Mouse (Mus musculus) kidney, embryonic 16.5 days (tissue): ENCODE measurements around the gene Mmp15. TPM values are rescaled to one million over a fixed set of nuclear protein-coding genes. Genes with fewer than 3 reads are reported as not detected.

Experiments used
- ATAC-seq: fragments of 200-750 bp; cut with Nextera tagmentation; 2 replicates; pipeline ENCODE4 v1.8.0; 2017; ENCODE audit warnings: moderate TSS enrichment; ENCODE audit not compliant: low FRiP score, low TSS enrichment
- H3K27ac ChIP-seq: fragments of 300-500 bp; sonication (generic); 2 replicates; pipeline ENCODE4 v1.5.1; 2014; ENCODE audit warnings: low read length
- H3K27me3 ChIP-seq: fragments of 300-500 bp; sonication (generic); 2 replicates; pipeline ENCODE4 v1.6.1; 2014; ENCODE audit warnings: low read length, control low read depth, mixed read lengths; ENCODE audit not compliant: insufficient read depth
- H3K36me3 ChIP-seq: fragments of 300-500 bp; sonication (generic); 2 replicates; pipeline ENCODE4 v1.6.1; 2014; ENCODE audit warnings: low read length, control low read depth, mixed read lengths; ENCODE audit not compliant: insufficient read depth
- H3K4me1 ChIP-seq: fragments of 300-500 bp; sonication (generic); 2 replicates; pipeline ENCODE4 v1.6.1; 2014; ENCODE audit warnings: low read length, control low read depth, mixed read lengths; ENCODE audit not compliant: insufficient read depth
- H3K4me2 ChIP-seq: fragments of 300-500 bp; sonication (generic); replicated peaks from 2 replicates; pipeline ENCODE4 v1.6.1; 2014; ENCODE audit warnings: low read depth, low read length
- H3K4me3 ChIP-seq: fragments of 300-500 bp; sonication (generic); 2 replicates; pipeline ENCODE4 v1.5.1; 2014; ENCODE audit warnings: mild to moderate bottlenecking, low read length
- H3K9ac ChIP-seq: fragments of 300-500 bp; sonication (generic); replicated peaks from 2 replicates; pipeline ENCODE4 v1.6.1; 2014; ENCODE audit warnings: low read length
- H3K9me3 ChIP-seq: fragments of 300-500 bp; sonication (generic); 2 replicates; pipeline ENCODE4 v1.6.1; 2016; ENCODE audit warnings: low read length, control low read depth
- WGBS: fragments of 180-500 bp; shearing (Covaris S2); extraction: QIAGEN DNeasy Blood & Tissue Kit; methylation state at CpG from one replicate; pipeline ENCODE4 v1.1.7; 2014; 5-methylcytosine and 5-hydroxymethylcytosine counted together
- polyA plus RNA-seq: library from polyadenylated mRNA; unstranded; fragments of >200 nt; fragmentation: Nextera tagmentation; extraction: Ambion mirVana; gene quantifications from 2 replicates; pipeline ENCODE4 v1.2.1, GENCODE M21; 2015

The Mmp15 gene
- polyA plus RNA-seq, 1 experiment from 2014 or later = 9.4 TPM

DNA sequence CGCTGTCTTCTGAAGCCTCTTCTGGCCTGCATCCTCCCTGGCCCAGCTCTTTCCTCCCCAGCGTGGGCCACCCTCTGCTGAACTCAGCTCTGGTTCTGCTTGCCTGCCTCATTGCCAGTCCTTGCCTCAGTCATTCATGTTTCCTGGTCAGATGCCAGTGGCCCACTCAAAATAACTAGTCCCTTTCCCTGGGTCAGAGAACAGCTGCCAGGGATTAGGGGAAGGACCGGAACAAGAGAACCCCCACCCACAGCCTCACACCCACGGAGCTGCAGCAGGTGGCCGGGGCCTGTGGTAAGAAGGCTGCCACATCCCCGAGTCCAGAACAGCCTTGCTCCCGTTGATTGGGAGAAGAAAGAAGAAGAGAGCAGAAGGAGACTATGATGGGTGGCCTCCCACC, 49.0 kb downstream of the Mmp15 start:
- H3K4me2 ChIP-seq = no peak overlapping the region
- no peaks in the 10 kb centered on the region for H3K9me3 ChIP-seq
- H3K4me1 ChIP-seq = 0 out of 2 replicates have a peak, but pooled peaks cover 8% of the 10 kb centered on the region
- no peak overlapping the region for H3K27ac ChIP-seq
- WGBS = 75% methylated on average over 7 of the region's 7 CpGs
- no peak overlapping the region for H3K4me3 ChIP-seq
- H3K9ac ChIP-seq = no peak overlapping the region
- no peaks in the 10 kb centered on the region for H3K27me3 ChIP-seq
- H3K36me3 ChIP-seq = no peaks in the 10 kb centered on the region
- no peak for ATAC-seq

DNA sequence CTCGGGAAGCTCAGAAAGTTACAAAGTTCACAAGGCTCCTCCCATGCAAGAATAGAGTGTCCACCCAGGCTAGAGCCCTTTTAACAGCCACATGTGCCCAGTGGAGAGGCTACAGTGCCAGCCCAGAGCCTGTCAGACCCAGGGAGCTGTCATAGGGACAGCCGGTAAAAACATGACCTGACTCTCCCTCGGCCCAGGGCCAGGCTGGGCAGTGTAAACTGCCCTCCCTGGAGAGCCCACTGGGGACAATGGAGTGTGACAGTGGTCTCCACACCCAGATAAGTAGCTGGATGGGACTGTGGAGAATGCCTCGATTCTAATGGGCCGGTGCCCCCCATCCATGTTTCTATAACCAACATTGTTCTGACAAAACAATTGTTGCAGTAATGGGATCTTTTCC, 57.5 kb downstream of the Mmp15 start:
- no peak overlapping the region for H3K4me2 ChIP-seq
- peaks cover 5% of the 10 kb centered on the region; the same call in 1 of the 2 replicates for H3K4me1 ChIP-seq
- H3K27me3 ChIP-seq = no peaks in the 10 kb centered on the region
- H3K4me3 ChIP-seq = no peak overlapping the region
- 54% methylated on average over 5 of the region's 5 CpGs for WGBS
- H3K9ac ChIP-seq = no peak overlapping the region
- no peaks in the 10 kb centered on the region for H3K9me3 ChIP-seq
- H3K27ac ChIP-seq = no peak overlapping the region
- ATAC-seq = 0 out of 2 replicates have a peak, but pooled peaks have one; percentile 46
- no peaks in the 10 kb centered on the region for H3K36me3 ChIP-seq

DNA sequence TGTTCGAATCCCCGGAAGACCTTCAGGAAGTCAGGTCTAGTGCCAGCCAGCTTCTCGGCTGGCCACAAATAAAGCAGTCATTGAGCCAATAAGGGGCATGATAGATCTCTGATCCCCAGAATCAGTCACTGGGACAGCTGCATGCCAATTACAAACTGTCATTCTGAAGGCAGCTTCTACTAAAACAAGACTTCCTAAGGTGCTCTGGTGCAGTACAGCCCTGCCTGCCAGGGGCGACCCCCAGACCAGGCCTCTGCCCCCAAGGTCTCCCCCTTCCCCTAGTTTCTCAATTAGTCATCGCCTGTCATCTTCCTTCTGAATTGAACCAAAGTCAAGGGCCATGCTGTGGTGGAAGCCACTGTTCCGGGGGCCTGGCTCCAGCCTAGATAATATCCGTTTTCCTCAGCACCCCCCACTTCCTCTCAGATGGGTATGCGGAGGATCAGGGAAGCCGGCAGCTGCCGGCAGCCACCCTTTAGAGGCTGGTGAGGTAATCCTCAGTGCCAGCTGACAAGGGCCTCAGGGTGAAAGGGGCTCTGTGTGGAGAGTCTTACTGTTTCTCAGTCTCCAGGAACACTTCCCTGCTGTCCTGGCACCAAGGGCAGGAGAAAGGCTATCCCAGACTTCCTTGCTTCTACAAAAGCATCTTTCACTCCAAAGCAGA, 59.4 kb downstream of the Mmp15 start:
- no peak overlapping the region for H3K4me2 ChIP-seq
- H3K36me3 ChIP-seq = no peaks in the 10 kb centered on the region
- no peak overlapping the region for H3K4me3 ChIP-seq
- H3K9ac ChIP-seq = no peak overlapping the region
- H3K9me3 ChIP-seq = no peaks in the 10 kb centered on the region
- 48% methylated on average over 10 of the region's 10 CpGs for WGBS
- ATAC-seq = no peak
- H3K27ac ChIP-seq = peak overlapping the region; percentile 9; the same call in 1 of the 2 replicates
- H3K4me1 ChIP-seq = peaks cover 5% of the 10 kb centered on the region; the same call in 1 of the 2 replicates
- no peaks in the 10 kb centered on the region for H3K27me3 ChIP-seq

DNA sequence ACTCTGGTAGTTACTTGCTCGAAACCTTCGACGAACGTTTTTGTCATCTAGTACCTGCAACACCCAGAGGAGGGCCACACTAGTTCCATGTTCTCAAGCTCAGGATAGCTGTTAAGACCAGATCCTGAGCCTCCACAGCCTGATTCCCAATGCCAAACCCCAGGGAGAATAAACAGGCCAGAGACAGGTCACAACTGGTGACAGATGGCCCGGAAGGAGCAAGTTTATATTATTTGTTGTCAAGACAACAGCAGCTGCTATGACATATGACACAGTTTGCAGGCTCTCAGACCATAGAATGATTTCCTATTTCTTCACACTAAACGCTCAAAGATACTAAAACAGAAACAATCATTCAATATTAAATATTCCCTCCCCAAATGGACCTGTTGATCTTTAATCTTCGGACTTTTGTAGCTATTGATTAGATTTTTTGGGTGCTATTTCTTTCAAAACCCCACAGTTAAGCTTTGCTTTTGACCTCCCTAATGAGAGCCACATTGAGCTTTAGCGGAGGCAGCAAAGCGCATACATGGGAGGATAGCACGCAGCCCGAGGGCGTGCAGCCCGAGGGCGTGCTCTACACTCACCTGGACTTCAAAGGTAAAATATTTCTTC, 70.2 kb downstream of the Mmp15 start:
- Histone ChIP-seq H3K9ac (no peak overlapping the region), H3K36me3 (peaks cover 45% of the 10 kb centered on the region), H3K4me3 (no peak overlapping the region), H3K27me3 (no peaks in the 10 kb centered on the region), H3K27ac (no peak overlapping the region), H3K4me2 (no peak overlapping the region), H3K4me1 (peaks cover 8% of the 10 kb centered on the region), H3K9me3 (no peaks in the 10 kb centered on the region)
- ATAC-seq = no peak
- WGBS = 90% methylated on average over 14 of the region's 14 CpGs

Other genes starting within 250 kb of the Mmp15 start
- gene Kifc3, start 149.5 kb upstream of the Mmp15 start, polyA plus RNA-seq = 32.5 and 37.7 TPM in 2 replicates
- 0.64 and 0.85 TPM in 2 replicates for gene Cngb1, start 45.7 kb upstream of the Mmp15 start, polyA plus RNA-seq
- 0.70 TPM in 1 of 2 replicates, not detected in the other for gene Tepp, start 41.7 kb upstream of the Mmp15 start, polyA plus RNA-seq
- gene Zfp319, start 20.3 kb upstream of the Mmp15 start, polyA plus RNA-seq = 9.5 and 10.3 TPM in 2 replicates
- gene Usb1, start 20.0 kb upstream of the Mmp15 start, polyA plus RNA-seq = 59.0 and 61.7 TPM in 2 replicates
- 145 and 147 TPM in 2 replicates for gene Cfap20, start 82.6 kb downstream of the Mmp15 start, polyA plus RNA-seq
- 8.0 and 8.7 TPM in 2 replicates for gene Csnk2a2, start 137.8 kb downstream of the Mmp15 start, polyA plus RNA-seq
- 1.2 TPM in 2 replicates for gene Ccdc113, start 181.8 kb downstream of the Mmp15 start, polyA plus RNA-seq
- not detected in 2 replicates for gene Prss54, start 224.1 kb downstream of the Mmp15 start, polyA plus RNA-seq